Mouse (Mus musculus) midbrain, embryonic 12.5 days (tissue): Measurements from ENCODE around the gene Skap1. TPM values are rescaled to one million over a fixed set of nuclear protein-coding genes. Genes with fewer than 3 reads are reported as not detected.

Experiments
- ATAC-seq: fragments of 200-750 bp; cut with Nextera tagmentation; 2 replicates; pipeline ENCODE4 v1.8.0; 2017; ENCODE audit warnings: low read depth, moderate TSS enrichment, moderate library complexity; ENCODE audit not compliant: low FRiP score
- H3K27ac ChIP-seq: fragments of 300-500 bp; sonication (generic); replicated peaks from 2 replicates; pipeline ENCODE4 v1.5.1; 2016; ENCODE audit warnings: mild to moderate bottlenecking
- H3K27me3 ChIP-seq: fragments of 300-500 bp; sonication (generic); 2 replicates; pipeline ENCODE4 v1.6.1; 2016; ENCODE audit warnings: mild to moderate bottlenecking
- H3K36me3 ChIP-seq: fragments of 300-500 bp; sonication (generic); 2 replicates; pipeline ENCODE4 v1.6.1; 2016
- H3K4me1 ChIP-seq: fragments of 300-500 bp; sonication (generic); 2 replicates; pipeline ENCODE4 v1.6.1; 2016
- H3K4me2 ChIP-seq: fragments of 300-500 bp; sonication (generic); replicated peaks from 2 replicates; pipeline ENCODE4 v1.6.1; 2016; ENCODE audit warnings: mild to moderate bottlenecking, moderate library complexity
- H3K4me3 ChIP-seq: fragments of 300-500 bp; sonication (generic); 2 replicates; pipeline ENCODE4 v1.5.1; 2016; ENCODE audit warnings: mild to moderate bottlenecking
- H3K9ac ChIP-seq: fragments of 300-500 bp; sonication (generic); replicated peaks from 2 replicates; pipeline ENCODE4 v1.6.1; 2016; ENCODE audit warnings: mild to moderate bottlenecking, moderate library complexity
- H3K9me3 ChIP-seq: fragments of 300-500 bp; sonication (generic); 2 replicates; pipeline ENCODE4 v1.6.1; 2016; ENCODE audit warnings: mild to moderate bottlenecking
- WGBS: fragments of 180-500 bp; shearing (Covaris S2); methylation state at CpG from one replicate; pipeline ENCODE4 v1.1.7; 2016; 5-methylcytosine and 5-hydroxymethylcytosine counted together
- polyA plus RNA-seq: library from polyadenylated mRNA; unstranded; fragments of >200 nt; fragmentation: Nextera tagmentation; extraction: Ambion mirVana; gene quantifications from 2 replicates; pipeline ENCODE4 v1.2.1, GENCODE M21; 2016

Gene Skap1
- polyA plus RNA-seq, 1 experiment from 2014 or later: 1.7 TPM

DNA sequence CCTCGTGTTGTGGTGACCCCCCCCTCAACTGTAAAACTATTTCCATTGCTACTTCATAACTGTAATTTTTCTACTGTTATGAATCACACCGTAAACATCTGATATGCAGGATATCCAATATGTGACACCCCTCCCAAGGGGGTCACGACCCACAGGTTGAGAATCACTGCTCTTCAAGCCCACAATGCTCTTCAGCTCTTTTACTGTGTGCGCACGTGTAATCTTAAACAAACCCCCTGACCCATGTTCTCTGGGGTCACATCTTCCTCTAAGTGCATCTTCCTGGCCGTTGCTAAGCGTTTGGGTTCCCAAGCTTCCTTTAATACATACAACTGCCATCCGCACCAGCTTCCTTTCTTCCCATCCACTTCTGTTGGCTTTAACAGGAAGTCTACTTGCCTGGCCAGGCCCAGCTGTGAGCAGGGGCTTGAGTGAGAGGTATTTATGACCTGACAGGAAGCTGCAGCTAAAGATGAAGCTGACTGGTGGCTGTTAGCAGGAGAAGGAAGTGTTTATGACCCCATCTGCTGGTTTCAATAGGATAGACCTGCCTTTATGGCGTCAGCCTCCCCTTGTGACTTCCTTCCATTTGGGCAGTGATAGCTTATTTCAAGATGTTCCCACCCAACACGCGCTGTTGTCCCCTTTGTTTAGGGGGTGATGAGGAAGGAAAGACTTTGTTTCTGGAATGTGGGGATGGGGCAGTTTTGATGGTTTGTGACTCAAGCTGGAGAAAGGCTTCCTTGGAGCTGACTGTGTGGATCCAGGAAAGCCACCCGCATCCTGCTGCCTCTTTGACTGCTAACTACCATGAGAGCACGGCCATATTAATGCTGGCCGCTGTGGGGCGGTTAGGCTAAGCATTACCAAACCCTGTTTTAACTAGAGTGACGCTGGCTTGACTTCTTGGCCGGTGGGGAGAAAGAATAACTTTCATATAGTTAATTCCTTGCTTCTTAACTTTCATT, 178.1 kb downstream of the Skap1 start:
- Histone ChIP-seq H3K4me3 (no peak overlapping the region), H3K4me2 (no peak overlapping the region), H3K9me3 (no peaks in the 10 kb centered on the region), H3K36me3 (no peaks in the 10 kb centered on the region), H3K4me1 (peaks cover 24% of the 10 kb centered on the region; the same call in 1 of the 2 replicates), H3K27ac (no peak overlapping the region), H3K27me3 (peaks cover 5% of the 10 kb centered on the region), H3K9ac (no peak overlapping the region)
- ATAC-seq: no peak
- WGBS: 82% methylated on average over 17 of the region's 17 CpGs

DNA sequence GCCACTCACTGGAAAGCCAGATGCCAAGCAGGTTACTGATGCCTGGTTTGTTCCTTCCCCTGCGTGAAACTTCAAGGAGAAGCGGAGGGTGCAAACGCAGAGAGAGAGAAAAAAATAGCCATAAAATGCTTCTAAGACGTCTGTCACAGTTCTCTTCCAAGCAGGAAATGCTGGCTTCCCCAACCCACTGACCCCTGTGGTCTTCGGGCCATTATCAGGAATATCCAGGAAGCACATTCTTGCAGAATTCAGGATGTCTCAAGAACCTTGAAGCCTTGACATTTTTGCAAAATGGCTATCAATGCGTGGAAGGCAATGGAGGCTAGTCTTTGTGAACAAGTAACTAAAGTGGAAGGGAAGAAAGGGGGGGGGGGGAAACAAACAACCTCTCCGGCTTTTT, 180.6 kb downstream of the Skap1 start:
- Histone ChIP-seq H3K4me2 (no peak overlapping the region), H3K9ac (no peak overlapping the region), H3K27ac (no peak overlapping the region; the same call in 1 of the 2 replicates), H3K36me3 (no peaks in the 10 kb centered on the region), H3K4me1 (peaks cover 26% of the 10 kb centered on the region; the same call in 1 of the 2 replicates), H3K27me3 (no peaks in the 10 kb centered on the region), H3K9me3 (no peaks in the 10 kb centered on the region), H3K4me3 (no peak overlapping the region)
- no peak for ATAC-seq
- WGBS: 79% methylated on average over 7 of the region's 7 CpGs

DNA sequence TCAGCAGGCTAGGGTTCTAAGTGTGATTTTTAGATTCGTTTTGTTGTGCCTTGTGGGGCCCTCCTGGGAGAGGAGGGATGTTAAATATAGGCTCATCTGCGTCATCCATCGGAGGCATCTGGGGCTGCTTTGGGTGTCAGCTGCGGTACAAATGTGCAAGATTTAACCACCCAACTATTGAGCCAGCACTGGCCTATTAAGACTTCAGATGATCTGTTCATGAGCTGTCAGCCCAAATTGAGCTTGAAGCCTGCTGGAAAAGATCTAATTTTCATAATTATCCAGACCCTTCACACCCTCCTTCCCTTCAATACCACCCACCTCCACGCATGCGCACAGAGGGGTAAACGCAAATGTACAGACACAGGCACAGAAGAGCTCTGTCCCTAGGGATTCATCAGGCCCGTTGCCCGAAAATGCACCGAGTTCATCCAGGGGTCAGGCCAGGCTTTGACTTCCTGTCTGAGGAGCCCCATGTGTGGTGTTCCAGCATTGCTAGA, 181.2 kb downstream of the Skap1 start:
- Histone ChIP-seq H3K4me2 (no peak overlapping the region), H3K27me3 (no peaks in the 10 kb centered on the region), H3K4me3 (no peak overlapping the region), H3K36me3 (no peaks in the 10 kb centered on the region), H3K27ac (peak overlapping the region; percentile 39; the same call in 1 of the 2 replicates), H3K9me3 (no peaks in the 10 kb centered on the region), H3K9ac (no peak overlapping the region), H3K4me1 (peaks cover 26% of the 10 kb centered on the region; the same call in 1 of the 2 replicates)
- 64% methylated on average over 10 of the region's 10 CpGs for WGBS
- no peak for ATAC-seq

GRCm38 (mm10) chr11:96651848-96652247, 187.5 kb downstream of the Skap1 start:
- H3K36me3 ChIP-seq: no peaks in the 10 kb centered on the region
- H3K9me3 ChIP-seq: no peaks in the 10 kb centered on the region
- no peaks in the 10 kb centered on the region for H3K27me3 ChIP-seq
- no peak overlapping the region for H3K4me3 ChIP-seq
- peaks cover 8% of the 10 kb centered on the region; the same call in 1 of the 2 replicates for H3K4me1 ChIP-seq
- no peak overlapping the region for H3K27ac ChIP-seq
- H3K9ac ChIP-seq: no peak overlapping the region
- 90% methylated on average over 9 of the region's 9 CpGs for WGBS
- H3K4me2 ChIP-seq: no peak overlapping the region
- ATAC-seq: no peak

DNA sequence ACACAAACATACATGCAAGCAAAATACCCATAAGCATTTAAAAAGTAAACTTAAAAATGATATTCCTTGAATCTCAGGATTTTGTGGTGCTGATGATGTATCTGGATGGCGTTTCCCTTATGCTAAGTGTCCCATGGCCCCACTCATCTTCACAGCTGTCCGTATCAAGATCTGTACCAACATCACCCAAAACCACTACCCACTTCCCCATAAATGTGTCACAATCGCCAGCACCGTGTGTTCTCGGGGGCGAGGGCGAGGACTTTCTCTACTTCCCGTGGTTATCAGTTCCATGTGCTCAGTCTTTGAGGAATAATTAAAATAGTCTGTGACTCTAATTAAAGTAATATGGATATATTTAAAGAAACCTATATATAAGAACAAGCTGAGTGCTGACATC, 189.5 kb downstream of the Skap1 start:
- Histone ChIP-seq H3K36me3 (no peaks in the 10 kb centered on the region), H3K4me2 (no peak overlapping the region), H3K4me1 (no peaks in the 10 kb centered on the region), H3K27me3 (no peaks in the 10 kb centered on the region), H3K9ac (no peak overlapping the region), H3K9me3 (no peaks in the 10 kb centered on the region), H3K27ac (no peak overlapping the region), H3K4me3 (no peak overlapping the region)
- ATAC-seq: no peak
- WGBS: 94% methylated on average over 8 of the region's 8 CpGs

DNA sequence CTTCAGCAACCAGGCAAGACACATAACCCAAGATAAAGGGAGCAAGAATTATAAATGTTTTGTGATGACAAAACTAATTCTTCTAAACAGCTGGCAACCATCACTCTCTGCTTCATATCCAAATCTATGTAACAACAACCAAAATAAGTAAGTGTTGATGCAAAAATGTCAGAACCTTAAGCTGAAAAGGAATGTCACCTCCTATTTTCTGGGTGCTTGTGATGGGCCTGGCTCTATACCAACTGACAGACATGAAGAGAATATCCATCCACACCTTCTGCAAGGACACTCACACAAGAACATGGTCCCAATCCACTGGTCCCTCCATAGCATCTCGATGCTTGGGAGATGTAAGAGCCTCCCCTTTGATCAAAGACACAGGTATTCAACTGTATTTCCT, 194.0 kb downstream of the Skap1 start:
- ATAC-seq: no peak
- Histone ChIP-seq H3K4me3 (no peak overlapping the region), H3K36me3 (no peaks in the 10 kb centered on the region), H3K4me2 (no peak overlapping the region), H3K4me1 (no peaks in the 10 kb centered on the region), H3K27me3 (no peaks in the 10 kb centered on the region), H3K9ac (no peak overlapping the region), H3K27ac (no peak overlapping the region), H3K9me3 (no peaks in the 10 kb centered on the region)
- 100% methylated on average over 1 of the region's 1 CpGs for WGBS

- Histone ChIP-seq H3K9ac (no peak overlapping the region), H3K36me3 (no peaks in the 10 kb centered on the region), H3K4me3 (no peak overlapping the region), H3K27me3 (no peaks in the 10 kb centered on the region), H3K4me2 (no peak overlapping the region), H3K4me1 (no peaks in the 10 kb centered on the region), H3K27ac (no peak overlapping the region), H3K9me3 (no peaks in the 10 kb centered on the region)
- no peak for ATAC-seq
- 84% methylated on average over 3 of the region's 3 CpGs for WGBS
Measured at GRCm38 (mm10) chr11:96666924-96667323, 202.5 kb downstream of the Skap1 start.

GRCm38 (mm10) chr11:96668367-96668766, 204.0 kb downstream of the Skap1 start:
- WGBS: 76% methylated on average over 7 of the region's 7 CpGs
- H3K4me3 ChIP-seq: no peak overlapping the region
- H3K9ac ChIP-seq: no peak overlapping the region
- H3K9me3 ChIP-seq: no peaks in the 10 kb centered on the region
- no peak overlapping the region for H3K27ac ChIP-seq
- H3K27me3 ChIP-seq: no peaks in the 10 kb centered on the region
- H3K4me2 ChIP-seq: no peak overlapping the region
- H3K4me1 ChIP-seq: no peaks in the 10 kb centered on the region
- ATAC-seq: no peak
- no peaks in the 10 kb centered on the region for H3K36me3 ChIP-seq

DNA sequence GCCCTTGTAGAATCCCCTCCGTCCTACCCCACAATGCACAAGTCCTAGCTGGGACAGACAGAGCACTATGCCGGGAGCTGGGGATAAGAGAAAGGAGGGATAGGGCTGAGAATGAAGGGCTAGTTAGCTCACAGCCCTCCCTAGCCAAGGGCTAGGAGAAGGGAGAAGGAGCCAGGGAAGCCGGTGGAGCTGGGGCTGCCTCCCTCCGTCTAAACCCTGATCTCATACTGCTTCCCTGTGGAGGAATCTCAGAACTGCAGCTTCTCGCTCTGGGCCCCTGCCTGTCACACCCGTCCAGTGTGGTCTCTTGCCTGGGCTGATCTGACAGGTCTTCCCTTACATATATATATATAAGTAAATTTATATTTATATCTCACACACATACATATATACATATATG, 209.4 kb downstream of the Skap1 start:
- Histone ChIP-seq H3K27ac (no peak overlapping the region), H3K9ac (no peak overlapping the region; the same call in 1 of the 2 replicates), H3K27me3 (peaks cover 4% of the 10 kb centered on the region; the same call in 1 of the 2 replicates), H3K9me3 (no peaks in the 10 kb centered on the region), H3K36me3 (no peaks in the 10 kb centered on the region), H3K4me3 (no peak overlapping the region), H3K4me2 (peak overlapping the region; percentile 35), H3K4me1 (no peaks in the 10 kb centered on the region; the same call in 1 of the 2 replicates)
- 4% methylated on average over 6 of the region's 6 CpGs for WGBS
- 0 out of 2 replicates have a peak, but pooled peaks have one; percentile 52 for ATAC-seq

GRCm38 (mm10) chr11:96674786-96675365, 210.5 kb downstream of the Skap1 start:
- H3K9ac ChIP-seq: no peak overlapping the region
- no peaks in the 10 kb centered on the region for H3K9me3 ChIP-seq
- WGBS: 63% methylated on average over 8 of the region's 8 CpGs
- H3K36me3 ChIP-seq: no peaks in the 10 kb centered on the region
- H3K4me1 ChIP-seq: no peaks in the 10 kb centered on the region; the same call in 1 of the 2 replicates
- H3K4me2 ChIP-seq: no peak overlapping the region
- H3K27ac ChIP-seq: no peak overlapping the region
- no peak overlapping the region for H3K4me3 ChIP-seq
- ATAC-seq: no peak
- peaks cover 5% of the 10 kb centered on the region; the same call in 1 of the 2 replicates for H3K27me3 ChIP-seq

DNA sequence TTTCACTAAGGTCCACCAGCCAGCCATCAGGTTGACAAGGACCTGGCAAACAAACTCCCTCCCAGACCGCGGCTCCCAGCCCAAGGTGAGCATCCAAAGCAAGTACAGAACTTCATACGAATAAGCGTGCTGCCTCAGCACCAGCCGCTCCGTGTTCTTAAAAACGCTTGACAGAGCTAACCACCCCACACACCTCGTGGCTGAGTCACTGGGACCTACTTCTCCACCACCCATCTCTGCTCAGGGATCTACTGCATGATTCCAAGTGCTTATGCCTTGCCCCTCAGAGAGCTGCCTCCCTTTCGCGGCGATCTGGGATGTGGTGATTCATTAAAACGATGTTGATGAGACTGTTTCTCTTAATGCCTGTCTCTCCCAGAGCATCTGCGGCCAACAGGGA, 213.6 kb downstream of the Skap1 start:
- Histone ChIP-seq H3K27ac (no peak overlapping the region), H3K36me3 (no peaks in the 10 kb centered on the region), H3K4me2 (no peak overlapping the region), H3K4me1 (no peaks in the 10 kb centered on the region; the same call in 1 of the 2 replicates), H3K27me3 (peaks cover 9% of the 10 kb centered on the region; the same call in 1 of the 2 replicates), H3K9me3 (no peaks in the 10 kb centered on the region), H3K4me3 (no peak overlapping the region), H3K9ac (no peak overlapping the region)
- ATAC-seq: no peak
- WGBS: 88% methylated on average over 13 of the region's 13 CpGs

- Histone ChIP-seq H3K4me2 (no peak overlapping the region), H3K9me3 (no peaks in the 10 kb centered on the region), H3K36me3 (no peaks in the 10 kb centered on the region), H3K9ac (no peak overlapping the region), H3K27me3 (0 out of 2 replicates have a peak, but pooled peaks cover 5% of the 10 kb centered on the region), H3K4me3 (no peak overlapping the region), H3K4me1 (no peaks in the 10 kb centered on the region; the same call in 1 of the 2 replicates), H3K27ac (no peak overlapping the region)
- WGBS: 89% methylated on average over 4 of the region's 4 CpGs
- no peak for ATAC-seq
Measured at GRCm38 (mm10) chr11:96679026-96679425, 214.6 kb downstream of the Skap1 start.
